Mouse (Mus musculus): ENCODE results near the gene Gm29797.

The Gm29797 gene

DNA sequence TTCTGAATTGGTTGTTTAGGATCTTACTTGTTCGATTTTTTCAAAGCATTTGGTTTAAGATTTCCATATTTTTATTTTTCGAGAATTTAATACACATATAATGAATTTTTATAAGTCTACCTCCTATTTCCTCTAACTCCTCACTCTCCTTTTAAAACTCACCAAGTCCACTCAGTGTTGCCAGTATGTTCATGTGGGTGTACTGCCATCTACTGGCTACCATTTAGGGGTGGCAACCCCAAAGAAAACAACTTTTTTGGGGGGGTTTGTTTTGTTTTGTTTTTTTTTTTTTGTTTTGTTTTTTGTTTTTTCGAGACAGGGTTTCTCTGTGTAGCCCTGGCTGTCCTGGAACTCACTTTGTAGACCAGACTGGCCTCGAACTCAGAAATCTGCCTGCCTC, 49.8 kb downstream of the Gm29797 start:
- DNase-seq, result peak; percentile 66 to 67

Measured in B cell, adult 2 months (primary cell).